Mouse (Mus musculus): ENCODE measurements around the gene Arhgap15. TPM values are rescaled to one million over a fixed set of nuclear protein-coding genes. Genes with fewer than 3 reads are reported as not detected.

Gene Arhgap15
- polyA plus RNA-seq (2012; ENCODE audit: low replicate concordance) = 0.87 and 1.0 TPM in 2 replicates

DNA sequence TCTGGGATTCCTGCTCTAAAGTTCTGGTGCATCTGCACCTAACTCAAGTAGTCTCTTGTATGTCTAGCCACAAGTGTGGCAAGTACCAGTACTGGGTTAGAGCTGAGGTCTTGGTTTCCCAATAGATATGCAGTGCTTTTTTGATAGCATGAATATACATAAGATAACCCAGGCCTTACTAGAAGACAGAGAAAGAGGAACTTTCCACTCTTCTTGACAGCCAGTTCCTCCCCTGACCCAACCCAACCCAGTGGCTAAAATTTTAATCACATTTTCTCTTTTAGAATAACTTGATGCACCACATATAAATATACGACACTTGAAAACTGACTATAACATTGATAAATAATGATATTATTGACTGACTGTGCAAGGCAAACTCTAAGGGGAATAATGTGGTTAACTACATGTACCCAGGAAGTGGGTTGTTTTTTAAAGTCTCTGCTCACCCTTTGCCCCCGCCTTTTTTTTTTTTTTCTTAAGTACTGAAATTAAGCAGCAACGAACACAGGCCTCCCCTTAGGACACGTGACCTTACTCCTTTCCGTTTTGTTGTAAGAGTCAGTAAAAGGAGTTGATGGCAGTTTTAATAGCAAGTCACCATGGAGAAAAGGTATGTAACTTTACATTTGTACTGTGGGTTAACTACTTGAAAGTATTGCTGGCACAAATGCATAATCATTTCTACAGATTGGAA, at the start of gene Arhgap15:
Arhgap15 (plus strand) TSS at position 538 of the 697 bp plus-strand sequence.

Other genes with a start within 250 kb of the Arhgap15 start
- gene Kynu, start 193.5 kb upstream of the Arhgap15 start, polyA plus RNA-seq (2012; ENCODE audit: low replicate concordance) = 0.16 TPM in 1 of 2 replicates, not detected in the other